Mouse (Mus musculus) hindbrain, embryonic 10.5 days (tissue): ENCODE measurements around the gene Vmn1r19. TPM values are rescaled to one million over a fixed set of nuclear protein-coding genes. Genes with fewer than 3 reads are reported as not detected.
"Not testable (repeated sequence)": the region's sequence is repeated elsewhere in the genome, so short reads cannot be mapped to it uniquely, and the experiment has no call there.

Experiments used
- DNase-seq: peaks from one replicate; pipeline ENCODE4 v3.0.0-alpha.2; 2017; ENCODE audit warnings: low spot score
- H3K27ac ChIP-seq: fragments of 300-500 bp; sonication (generic); 2 replicates; pipeline ENCODE4 v1.5.1; 2016; ENCODE audit warnings: mild to moderate bottlenecking, moderate library complexity
- H3K27me3 ChIP-seq: fragments of 300-500 bp; sonication (generic); 2 replicates; pipeline ENCODE4 v1.6.1; 2016; ENCODE audit warnings: mild to moderate bottlenecking; ENCODE audit not compliant: poor library complexity, insufficient read depth, severe bottlenecking
- H3K36me3 ChIP-seq: fragments of 300-500 bp; sonication (generic); 2 replicates; pipeline ENCODE4 v1.6.1; 2016; ENCODE audit warnings: mild to moderate bottlenecking, moderate library complexity
- H3K4me1 ChIP-seq: fragments of 300-500 bp; sonication (generic); replicated peaks from 2 replicates; pipeline ENCODE4 v1.6.1; 2016; ENCODE audit warnings: mild to moderate bottlenecking
- H3K4me3 ChIP-seq: fragments of 300-500 bp; sonication (generic); 2 replicates; pipeline ENCODE4 v1.5.1; 2016; ENCODE audit warnings: mild to moderate bottlenecking, moderate library complexity
- H3K9me3 ChIP-seq: fragments of 300-500 bp; sonication (generic); 2 replicates; pipeline ENCODE4 v1.6.1; 2016; ENCODE audit warnings: mild to moderate bottlenecking, moderate library complexity
- WGBS: fragments of 180-500 bp; shearing (Covaris S2); methylation state at CpG from one replicate; pipeline ENCODE4 v1.1.7; 2016; 5-methylcytosine and 5-hydroxymethylcytosine counted together
- polyA plus RNA-seq: library from polyadenylated mRNA; unstranded; fragments of >200 nt; fragmentation: Nextera tagmentation; extraction: Ambion mirVana; gene quantifications from 2 replicates; pipeline ENCODE4 v1.2.1, GENCODE M21; 2016

Vmn1r19 gene
- not detected in 2 replicates for polyA plus RNA-seq

GRCm38 (mm10) chr6:57403480-57403879 is at the start of gene Vmn1r19:
Vmn1r19 (plus strand) TSS chr6:57403780.
- not testable (repeated sequence) for H3K36me3 ChIP-seq, DNase-seq, H3K9me3 ChIP-seq, H3K27ac ChIP-seq, H3K4me3 ChIP-seq, H3K27me3 ChIP-seq, H3K4me1 ChIP-seq
- 75% methylated on average over 3 of the region's 3 CpGs for WGBS

- no peak for DNase-seq
- WGBS, result 80% methylated on average over 2 of the region's 2 CpGs
These were observed 46.7 kb upstream of the Vmn1r19 start for GRCm38 (mm10) chr6:57356864-57357263.

GRCm38 (mm10) chr6:57363627-57364026 is 40.0 kb upstream of the Vmn1r19 start, which contains the start of gene Vmn1r17:
Vmn1r17 (minus strand) TSS chr6:57363727.
- Histone ChIP-seq H3K4me3 (no peak within 1 kb of the TSS), H3K4me1 (no peaks in the 10 kb centered on the region), H3K27me3 (no peaks in the 10 kb centered on the region), H3K36me3 (no peaks in the 10 kb centered on the region), H3K9me3 (no peaks in the 10 kb centered on the region), H3K27ac (no peak within 1 kb of the TSS)
- 87% methylated on average over 1 of the region's 1 CpGs for WGBS
- DNase-seq, result no peak

More at GRCm38 (mm10) chr6:57356864-57357263, 46.7 kb upstream of the Vmn1r19 start:
- no peaks in the 10 kb centered on the region for H3K9me3 ChIP-seq
- no peak overlapping the region for H3K27ac ChIP-seq
- H3K27me3 ChIP-seq, result no peaks in the 10 kb centered on the region
- no peak overlapping the region for H3K4me3 ChIP-seq
- H3K4me1 ChIP-seq, result no peaks in the 10 kb centered on the region
- no peaks in the 10 kb centered on the region for H3K36me3 ChIP-seq

- not testable (repeated sequence) for H3K4me1 ChIP-seq, H3K36me3 ChIP-seq, DNase-seq, H3K9me3 ChIP-seq, H3K27me3 ChIP-seq, H3K4me3 ChIP-seq, H3K27ac ChIP-seq
- WGBS, result 100% methylated on average over 1 of the region's 1 CpGs
These were observed 37.7 kb upstream of the Vmn1r19 start for GRCm38 (mm10) chr6:57365866-57366265.

GRCm38 (mm10) chr6:57367496-57367895 is 36.1 kb upstream of the Vmn1r19 start:
- no peaks in the 10 kb centered on the region for H3K36me3 ChIP-seq
- no peaks in the 10 kb centered on the region for H3K4me1 ChIP-seq
- 91% methylated on average over 1 of the region's 1 CpGs for WGBS
- H3K27me3 ChIP-seq, result no peaks in the 10 kb centered on the region
- no peak overlapping the region for H3K4me3 ChIP-seq
- no peak for DNase-seq
- H3K27ac ChIP-seq, result no peak overlapping the region
- H3K9me3 ChIP-seq, result no peaks in the 10 kb centered on the region

DNA sequence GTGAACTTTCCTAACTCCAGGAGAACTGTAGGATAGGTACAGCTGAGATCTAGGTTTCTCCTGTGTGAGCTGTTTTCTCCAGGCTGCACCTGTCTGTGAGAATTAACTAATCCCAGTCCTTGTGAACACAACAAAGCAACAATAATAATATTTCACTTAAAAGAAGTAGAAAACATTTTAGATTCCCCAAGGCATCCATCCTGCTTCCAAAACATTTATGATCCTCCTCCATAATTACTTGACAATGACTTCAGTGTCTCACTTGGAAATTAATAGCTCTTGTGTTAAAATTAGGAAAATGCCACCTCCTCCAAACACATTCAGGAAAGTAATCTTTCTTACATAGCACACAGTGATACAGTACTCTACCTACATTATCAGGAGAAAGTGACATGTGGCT is 7.9 kb upstream of the Vmn1r19 start, which contains the start of gene Vmn1r18:
TSS of gene Vmn1r18 (minus strand) at position 101 of the 400 bp plus-strand sequence.
- H3K9me3 ChIP-seq, result no peaks in the 10 kb centered on the region
- H3K27ac ChIP-seq, result no peak within 1 kb of the TSS
- H3K36me3 ChIP-seq, result no peaks in the 10 kb centered on the region
- H3K27me3 ChIP-seq, result no peaks in the 10 kb centered on the region
- H3K4me3 ChIP-seq, result no peak within 1 kb of the TSS
- H3K4me1 ChIP-seq, result no peaks in the 10 kb centered on the region
- DNase-seq, result no peak

GRCm38 (mm10) chr6:57428630-57429029 is 25.1 kb downstream of the Vmn1r19 start, which contains the start of gene Vmn1r20:
Vmn1r20 (plus strand) TSS chr6:57428930.
- Histone ChIP-seq H3K4me3 (no peak within 1 kb of the TSS), H3K27me3 (no peaks in the 10 kb centered on the region), H3K4me1 (no peaks in the 10 kb centered on the region), H3K9me3 (no peaks in the 10 kb centered on the region), H3K36me3 (no peaks in the 10 kb centered on the region), H3K27ac (no peak within 1 kb of the TSS)
- DNase-seq, result no peak
- 81% methylated on average over 1 of the region's 1 CpGs for WGBS

GRCm38 (mm10) chr6:57431196-57431595 is 27.6 kb downstream of the Vmn1r19 start:
- H3K9me3 ChIP-seq, result no peaks in the 10 kb centered on the region
- H3K27ac ChIP-seq, result no peak overlapping the region
- H3K27me3 ChIP-seq, result no peaks in the 10 kb centered on the region
- H3K36me3 ChIP-seq, result no peaks in the 10 kb centered on the region
- H3K4me3 ChIP-seq, result no peak overlapping the region
- 91% methylated on average over 1 of the region's 1 CpGs for WGBS
- H3K4me1 ChIP-seq, result no peaks in the 10 kb centered on the region
- no peak for DNase-seq

Other genes with a start within 250 kb of the Vmn1r19 start
- not detected in 2 replicates for gene Vmn1r12, start 246.9 kb upstream of the Vmn1r19 start, polyA plus RNA-seq
- gene Vmn1r13, start 200.5 kb upstream of the Vmn1r19 start, polyA plus RNA-seq, result not detected in 2 replicates
- not detected in 2 replicates for gene Vmn1r14, start 172.1 kb upstream of the Vmn1r19 start, polyA plus RNA-seq
- gene Vmn1r15, start 145.8 kb upstream of the Vmn1r19 start, polyA plus RNA-seq, result not detected in 2 replicates
- not detected in 2 replicates for gene Vmn1r16, start 74.3 kb upstream of the Vmn1r19 start, polyA plus RNA-seq
- gene Vmn1r17, start 40.1 kb upstream of the Vmn1r19 start, polyA plus RNA-seq, result not detected in 2 replicates
- not detected in 2 replicates for gene Vmn1r18, start 8.0 kb upstream of the Vmn1r19 start, polyA plus RNA-seq
- gene Vmn1r20, start 25.1 kb downstream of the Vmn1r19 start, polyA plus RNA-seq, result not detected in 2 replicates
- gene Ppm1k, start 131.7 kb downstream of the Vmn1r19 start, polyA plus RNA-seq, result 3.2 and 4.3 TPM in 2 replicates
- gene Herc6, start 177.2 kb downstream of the Vmn1r19 start, polyA plus RNA-seq, result 2.0 and 2.4 TPM in 2 replicates